Mouse (Mus musculus) liver, postnatal 0 days (tissue): ENCODE results near the gene Snx6.

Experiments
- CTCF ChIP-seq: sonication (generic); IDR thresholded peaks from 2 replicates; pipeline ENCODE4 v1.5.1; 2016; ENCODE audit warnings: antibody characterized with exemption, low read depth
- EP300 ChIP-seq: IDR thresholded peaks from 2 replicates; pipeline ENCODE4 v1.6.1; 2016; ENCODE audit warnings: antibody characterized with exemption, low read depth, mild to moderate bottlenecking

DNA sequence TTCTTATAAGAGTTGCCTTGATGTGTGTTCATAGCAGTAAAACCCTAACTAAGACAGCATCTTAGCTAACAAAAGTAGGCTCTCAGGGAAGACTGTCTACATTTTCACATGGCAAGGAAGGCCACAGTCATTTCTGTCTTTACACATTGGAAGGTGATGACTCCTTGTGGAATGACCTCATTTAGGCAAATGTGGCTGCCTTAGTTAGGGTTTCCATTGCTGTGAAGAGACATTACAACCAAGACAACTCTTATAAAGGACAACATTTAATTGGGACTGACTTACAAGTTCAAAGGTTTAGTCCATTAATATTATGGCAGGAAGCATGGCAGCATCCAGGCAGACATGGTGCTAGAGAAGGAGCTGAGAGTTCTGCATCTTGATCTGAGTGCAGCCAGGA, 43.4 kb upstream of the Snx6 start:
- no peak for TF ChIP-seq CTCF
- no peak for TF ChIP-seq EP300
